Mouse (Mus musculus) left cerebral cortex, postnatal 25 days (tissue): Measurements from ENCODE around the gene Gjc1. TPM values are rescaled to one million over a fixed set of nuclear protein-coding genes. Genes with fewer than 3 reads are reported as not detected.

Experiments
- DNase-seq, 2 experiments: peaks; one replicate each; pipeline ENCODE4 v3.0.0; 2022; ENCODE audit warnings: low spot score in 2 of 2, mixed read lengths in 1 of 2
- intact Hi-C: fragments of 180-260 bp; cut with DNase I; formaldehyde crosslinking; loops from one replicate; pipeline ENCODE4 v1.15.1; 2025
- total RNA-seq, 2 experiments: library from RNA; stranded (reverse); gene quantifications; 2 replicates each; pipeline ENCODE4 v1.2.3; 2021

Gjc1 gene
- total RNA-seq, 2 experiments from 2014 or later, result 7.3 to 8.0 TPM

DNA sequence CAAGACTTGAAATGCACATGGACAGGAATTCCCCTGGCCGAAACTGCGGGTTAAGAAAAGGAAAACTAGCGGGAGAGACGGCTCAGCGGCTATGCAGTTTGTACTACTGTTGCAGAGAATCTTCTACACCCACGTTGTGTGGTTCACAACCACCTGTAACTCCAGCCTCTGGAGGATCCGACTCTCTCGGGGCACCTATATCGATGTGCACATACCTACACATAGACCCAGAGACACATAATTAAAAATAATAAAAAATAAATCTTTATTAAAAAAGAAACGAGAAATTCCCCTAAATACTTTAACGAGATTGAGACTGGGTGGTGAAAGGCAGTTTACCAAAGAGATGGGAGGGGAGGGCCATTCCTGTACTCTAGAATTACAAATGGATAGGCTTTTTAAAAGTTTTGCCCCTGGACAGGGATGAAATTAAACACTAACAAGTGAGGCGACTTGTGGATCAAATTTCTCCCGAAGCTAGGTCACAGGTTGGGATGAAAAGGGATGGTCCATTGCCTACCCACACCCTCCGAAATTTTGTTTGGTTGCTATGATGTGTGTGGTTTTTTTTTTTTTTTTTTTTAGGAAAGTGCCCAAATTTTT, 384 bp upstream of the Gjc1 start:
- intact Hi-C loops, result loop anchor here (5.0 kb wide), 1 partner anchor 43 kb away; no protein-coding TSS in a partner anchor
- peak in 1 of 2 experiments; percentile 40 for DNase-seq

DNA sequence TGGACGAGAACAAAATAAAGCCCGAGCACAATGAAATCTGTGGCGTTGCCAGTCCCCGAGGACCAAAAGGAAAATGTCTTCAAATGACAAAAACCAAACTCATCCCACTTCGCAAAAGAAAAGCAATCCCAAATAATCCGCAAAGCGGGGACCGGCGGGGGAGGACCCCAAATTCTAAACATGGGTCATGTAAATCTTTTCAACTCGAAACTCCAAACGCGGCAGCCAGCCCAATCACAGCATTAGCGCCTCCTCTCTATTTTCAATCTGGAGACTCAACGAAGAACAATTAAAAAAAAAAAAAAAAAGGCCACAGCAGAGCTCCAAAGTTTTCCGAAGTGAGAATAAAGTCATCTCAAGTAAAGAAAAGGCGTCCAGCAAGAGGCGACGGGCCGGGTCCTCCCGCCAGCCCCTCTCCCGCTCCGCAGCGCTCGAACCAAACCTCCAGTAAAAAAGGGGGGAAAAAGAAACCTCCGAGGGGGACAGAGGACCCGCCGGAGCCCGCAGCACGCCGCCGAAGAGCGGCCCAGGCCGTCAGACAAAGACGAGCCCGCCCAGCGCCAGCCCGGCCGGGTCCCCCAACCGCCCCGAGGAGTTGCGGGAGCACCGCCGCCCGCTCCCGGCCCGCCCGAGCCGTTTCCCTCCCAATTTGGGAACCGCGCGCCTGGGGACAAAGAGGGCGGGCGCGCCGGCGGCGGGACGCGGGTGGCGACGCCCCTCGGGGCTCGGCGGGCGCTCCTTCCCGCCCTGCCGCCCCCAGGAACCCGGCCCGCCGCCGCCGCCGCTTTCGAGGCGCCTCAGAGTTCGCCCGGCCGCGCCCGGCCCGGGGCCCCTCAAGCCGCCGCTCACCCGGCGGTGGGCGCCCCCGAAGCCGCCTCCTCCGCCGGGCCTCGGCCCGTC, 1.1 kb downstream of the Gjc1 start:
- intact Hi-C loops, result loop anchor here (5.0 kb wide), 1 partner anchor 41 kb away; no protein-coding TSS in a partner anchor
- DNase-seq, result no peak

DNA sequence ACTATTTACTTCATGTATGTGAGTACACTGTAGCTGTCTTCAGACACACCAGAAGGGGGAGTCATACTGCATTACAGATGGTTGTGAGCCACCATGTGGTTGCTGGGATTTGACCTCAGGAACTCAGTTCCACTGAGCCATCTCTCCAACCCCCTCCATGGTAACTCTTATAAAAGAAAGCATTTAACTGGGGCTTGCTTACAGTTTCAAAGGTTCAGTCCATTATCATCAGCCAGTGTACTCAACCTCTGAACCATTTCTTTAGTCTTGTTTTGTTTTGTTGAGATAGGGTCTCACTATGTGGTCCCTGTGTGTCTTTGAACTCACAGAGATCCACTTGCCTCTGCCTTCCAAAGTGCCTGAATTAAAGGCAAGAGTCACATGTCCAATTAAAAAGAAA, 4.6 kb downstream of the Gjc1 start:
- DNase-seq, result no peak
- intact Hi-C loops, result loop anchor here (5.0 kb wide), 1 partner anchor 38 kb away; no protein-coding TSS in a partner anchor

DNA sequence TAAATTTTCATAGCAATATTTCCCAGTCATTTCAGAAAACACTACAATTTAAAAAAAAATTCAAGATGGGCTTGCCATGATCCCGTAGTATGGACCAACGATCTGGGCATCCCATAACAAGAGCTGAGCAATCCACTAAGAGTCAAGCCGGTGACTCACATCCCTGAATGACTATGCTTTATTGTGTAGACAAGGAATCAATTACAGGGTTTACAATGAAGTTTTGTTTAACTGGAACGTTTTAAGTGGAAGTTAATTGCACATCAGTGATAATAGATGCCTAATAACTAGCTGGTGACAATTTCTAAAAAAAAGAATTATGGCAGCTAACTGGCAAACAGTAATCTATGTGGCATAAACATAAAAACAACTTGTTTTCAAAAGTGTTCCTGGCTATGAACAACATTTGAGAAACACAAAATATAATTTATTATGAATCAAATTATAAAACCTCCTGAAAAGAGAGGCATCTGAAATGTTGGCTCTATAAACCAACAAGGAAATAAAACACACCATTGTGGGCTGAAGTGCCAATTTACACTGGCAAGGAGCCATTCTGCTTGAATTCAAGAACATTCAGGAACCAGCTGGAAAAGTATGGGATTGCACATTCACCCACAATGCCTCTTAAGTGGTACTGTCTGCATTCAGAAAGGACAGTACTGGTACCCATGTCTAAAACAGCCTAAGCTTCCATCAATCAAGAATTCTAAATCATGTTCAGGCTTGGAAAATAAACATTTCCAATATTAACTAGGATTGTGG, 8.6 kb downstream of the Gjc1 start:
- intact Hi-C loops, result no loop called here
- DNase-seq, result peak; percentile 32 to 72

DNA sequence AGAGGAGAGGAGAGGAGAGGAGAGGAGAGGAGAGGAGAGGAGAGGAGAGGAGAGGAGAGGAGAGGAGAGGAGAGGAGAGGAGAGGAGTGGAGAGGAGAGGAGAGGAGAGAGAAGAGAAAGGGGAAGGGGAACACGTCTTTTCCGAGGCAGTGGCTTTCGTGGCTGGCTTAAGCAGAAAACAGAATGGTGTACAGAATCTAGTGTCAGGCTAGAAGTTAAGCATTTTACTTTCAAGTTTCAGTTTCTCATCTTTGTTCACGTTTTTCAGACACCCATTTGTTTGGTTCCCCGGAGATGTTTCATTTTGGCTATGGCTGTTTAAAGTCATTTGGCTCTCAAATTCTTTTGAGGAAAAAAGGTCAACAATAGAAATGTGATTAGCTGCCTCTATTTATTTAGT, 11.3 kb downstream of the Gjc1 start:
- DNase-seq, result no peak
- intact Hi-C loops, result no loop called here

DNA sequence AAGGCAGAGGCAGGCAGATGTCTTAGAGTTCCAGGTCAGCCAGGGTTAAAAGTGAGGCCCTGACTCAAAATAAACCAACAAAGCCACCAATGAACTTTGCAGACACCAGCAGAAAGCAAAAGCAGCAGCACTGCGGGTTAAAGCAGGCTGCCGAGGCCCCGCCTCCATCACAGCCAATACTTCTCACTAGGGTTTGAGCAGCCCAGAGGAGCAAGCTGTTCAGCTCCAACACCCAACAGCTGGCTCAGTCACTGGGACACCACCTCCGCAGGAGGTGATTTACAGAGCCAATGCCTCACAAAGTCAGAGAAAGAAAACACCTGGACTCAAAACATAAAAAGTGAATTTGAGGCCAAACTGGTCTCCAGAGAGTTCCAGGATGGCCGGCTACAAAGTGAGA, 16.0 kb downstream of the Gjc1 start:
- DNase-seq, result no peak
- intact Hi-C loops, result no loop called here

DNA sequence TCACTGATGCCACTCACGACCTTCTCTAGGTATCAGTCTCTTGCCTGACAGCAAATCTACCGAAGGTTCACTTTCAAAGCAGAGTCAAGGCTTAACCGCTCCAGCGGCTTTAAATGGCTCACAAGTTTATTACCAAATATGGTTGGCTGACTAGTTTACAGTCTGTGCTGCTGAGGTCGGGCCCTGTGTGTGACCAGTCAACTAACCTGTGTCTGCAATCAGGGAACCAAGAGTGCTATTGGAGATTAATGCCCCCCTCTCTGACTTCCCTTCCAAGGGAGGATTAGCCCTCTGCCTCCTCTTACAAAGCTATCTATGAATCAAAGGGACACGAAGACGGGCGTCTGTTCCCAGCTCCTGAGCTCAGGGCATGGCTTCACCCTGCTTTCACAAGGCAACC, 25.3 kb downstream of the Gjc1 start:
- intact Hi-C loops, result no loop called here

DNA sequence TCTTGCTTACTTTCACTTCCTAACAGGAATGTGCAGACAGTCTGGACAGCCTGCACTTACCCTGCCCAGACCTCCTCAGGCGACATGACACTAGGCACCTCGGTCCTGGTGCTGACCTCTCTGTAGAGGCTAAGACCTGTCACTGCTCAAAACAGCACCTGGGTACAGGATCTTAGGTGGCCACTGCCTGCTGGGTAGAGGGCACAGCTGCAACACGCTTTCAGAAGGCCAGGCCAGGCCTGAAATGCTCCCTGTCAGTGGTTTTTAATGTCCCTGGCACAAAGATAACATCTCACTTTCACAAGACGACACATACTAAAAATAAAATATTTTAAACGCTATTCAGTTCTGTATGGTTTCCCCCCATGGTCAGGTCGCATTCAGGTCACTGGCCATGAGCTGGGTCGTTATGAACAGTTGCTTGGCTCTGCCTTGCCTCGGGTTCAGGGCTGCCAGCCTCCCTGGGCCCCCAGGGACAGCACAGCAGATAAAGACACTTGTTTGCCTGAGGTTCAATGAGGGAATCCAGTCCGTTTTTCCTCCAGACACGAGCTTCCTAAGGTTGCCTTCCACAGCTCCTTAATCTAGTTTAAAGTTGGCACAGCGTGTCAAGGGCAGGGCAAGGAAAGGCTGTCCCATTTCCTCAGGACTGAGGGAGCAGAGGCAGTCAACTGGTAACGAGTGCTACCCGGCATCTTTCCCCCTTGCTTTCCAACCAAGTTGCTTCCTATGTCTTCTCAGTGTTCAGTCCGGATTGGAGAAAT, 27.6 kb downstream of the Gjc1 start:
- intact Hi-C loops, result no loop called here
- DNase-seq, result no peak

More for the DNA sequence above, 25.3 kb downstream of the Gjc1 start:
- DNase-seq, result no peak

DNA sequence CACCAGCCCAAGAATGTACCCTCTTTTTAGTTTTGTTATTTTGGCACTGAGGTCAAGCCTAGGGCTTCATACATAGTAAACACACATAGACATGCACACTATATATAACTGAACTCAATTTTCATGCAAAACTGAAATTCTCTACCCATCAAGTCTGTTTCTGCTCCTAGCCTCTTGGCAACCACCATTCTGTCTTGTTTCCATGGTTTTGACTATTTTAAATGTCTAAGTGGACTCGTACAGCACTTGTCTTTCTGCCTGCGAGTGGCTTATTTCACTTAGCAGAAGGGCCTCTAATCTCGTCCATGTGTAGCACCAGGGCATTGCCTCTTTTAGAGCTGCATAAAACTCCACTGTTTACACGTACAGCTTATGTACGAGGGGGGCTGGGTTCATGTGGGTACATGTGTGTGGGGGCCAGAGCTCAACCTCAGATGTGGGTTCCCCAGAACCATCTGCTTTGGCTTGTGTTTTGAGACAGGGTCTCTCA, 31.8 kb downstream of the Gjc1 start:
- DNase-seq, result peak in 1 of 2 experiments; percentile 59
- intact Hi-C loops, result no loop called here

DNA sequence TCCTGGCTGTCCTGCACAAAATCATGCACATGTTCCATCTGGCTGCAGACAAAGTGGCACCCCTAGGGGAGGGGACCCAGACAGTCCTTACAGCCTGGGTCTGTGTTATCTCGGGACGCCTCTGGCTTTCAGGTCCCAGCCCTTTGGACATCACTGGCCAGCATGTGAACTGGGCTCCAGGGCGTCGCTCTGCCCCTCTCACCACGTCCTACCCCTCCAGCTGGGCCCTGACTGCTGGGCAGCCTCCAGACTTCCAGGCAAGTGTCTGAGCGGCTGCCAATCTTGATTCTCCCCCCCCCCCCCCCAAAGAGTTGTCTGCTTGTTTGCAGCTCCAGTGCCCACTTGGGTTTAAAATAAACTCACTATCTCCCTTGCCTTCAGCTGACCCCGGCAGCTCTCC, 36.1 kb downstream of the Gjc1 start:
- DNase-seq, result no peak
- intact Hi-C loops, result no loop called here

DNA sequence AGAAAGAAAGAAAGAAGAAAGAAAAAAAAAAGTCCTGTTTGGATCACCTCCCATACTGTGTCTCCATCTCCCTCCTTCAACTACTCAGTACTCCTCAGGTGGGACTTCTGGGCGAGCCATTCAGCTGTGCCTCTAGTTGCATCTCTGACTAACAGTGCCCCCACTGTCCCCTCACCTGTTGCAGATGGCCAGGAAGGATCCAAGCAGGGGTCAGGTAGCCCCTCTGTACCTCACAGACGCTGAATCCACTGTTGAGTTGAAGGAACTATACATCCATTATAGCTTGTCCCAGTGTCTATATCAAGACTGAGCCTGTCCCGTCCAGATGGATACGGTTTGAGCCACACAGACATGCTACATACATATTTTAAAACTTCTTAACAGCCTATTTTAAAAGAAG, 38.0 kb downstream of the Gjc1 start:
- intact Hi-C loops, result no loop called here

DNA sequence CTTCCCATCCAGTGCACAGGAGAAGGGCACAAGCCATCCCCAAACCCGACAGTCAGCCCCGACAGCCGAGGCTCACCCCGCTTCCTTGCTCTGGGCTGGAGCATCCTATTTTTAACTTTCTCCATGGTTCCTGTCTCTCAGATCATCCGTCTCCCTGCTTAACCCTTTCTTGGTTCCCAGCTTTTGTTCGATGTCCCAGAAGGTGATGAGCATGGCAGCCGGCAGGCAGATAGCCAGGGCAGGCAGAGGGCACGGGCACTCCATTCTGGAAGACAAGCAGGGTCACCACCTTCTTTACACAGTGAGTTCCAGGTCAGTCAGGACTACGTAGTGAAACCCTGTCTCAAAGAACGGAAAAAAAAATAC, 38.5 kb downstream of the Gjc1 start:
- intact Hi-C loops, result no loop called here
- no peak for DNase-seq

More for the DNA sequence above, 38.0 kb downstream of the Gjc1 start:
- DNase-seq, result no peak

DNA sequence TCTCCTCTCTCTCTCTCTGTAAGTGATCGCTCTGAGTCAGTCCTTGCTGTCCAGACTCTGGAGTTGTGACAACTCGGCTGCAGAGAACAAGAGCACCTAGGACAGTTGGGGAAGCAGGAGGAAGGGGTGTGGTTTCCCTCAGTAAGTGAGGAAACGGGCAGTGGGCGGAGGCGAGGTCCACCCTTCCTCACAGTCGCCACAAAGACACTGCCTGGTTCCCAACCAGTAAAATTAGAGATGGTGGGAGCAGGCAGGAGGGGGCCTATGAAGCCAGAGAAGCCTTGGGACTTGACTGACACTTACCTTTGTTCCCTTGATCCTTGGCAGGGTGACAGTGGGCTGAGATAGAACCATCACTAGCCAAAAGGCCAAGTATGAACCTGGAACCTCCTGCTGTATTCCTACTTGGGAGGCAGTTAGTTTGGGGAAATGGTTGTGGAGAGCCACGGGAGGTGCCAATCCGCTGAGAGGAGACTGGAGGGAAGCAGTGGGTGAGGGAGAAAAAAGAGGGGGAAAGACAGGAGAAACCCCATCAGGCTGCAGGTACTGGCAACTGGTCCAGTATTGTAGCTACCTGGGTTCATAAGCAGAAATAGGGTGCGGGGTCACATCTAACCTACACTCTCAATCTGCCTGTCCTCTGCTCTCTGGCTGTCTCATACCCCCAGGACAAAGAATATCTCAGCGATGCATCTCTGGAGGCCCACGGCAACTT, 39.1 kb downstream of the Gjc1 start:
- intact Hi-C loops, result no loop called here
- peak in 1 of 2 experiments; percentile 49 for DNase-seq

DNA sequence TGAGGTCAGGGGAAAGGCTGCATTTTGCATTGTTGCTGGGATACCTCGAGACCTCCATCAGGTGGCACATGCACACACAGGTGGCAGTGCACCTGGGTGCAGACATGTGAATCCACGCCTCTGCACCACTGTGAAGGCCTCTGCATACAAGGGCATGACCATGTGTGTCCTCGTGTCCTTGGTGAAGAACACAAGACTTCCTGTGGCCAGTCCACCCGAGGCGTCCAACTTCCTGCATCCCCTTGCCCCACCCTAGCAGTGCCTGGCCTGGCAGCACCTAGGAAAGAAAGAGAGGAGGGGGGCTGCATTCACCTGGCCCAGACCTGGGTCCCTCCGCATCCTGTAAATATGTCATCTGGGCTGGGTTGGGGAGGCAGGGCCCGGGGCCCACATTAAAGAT, 39.7 kb downstream of the Gjc1 start:
- intact Hi-C loops, result loop anchor here (5.0 kb wide), 1 partner anchor 37 kb away; the partner anchor contains the start of gene Gjc1
- DNase-seq, result no peak

DNA sequence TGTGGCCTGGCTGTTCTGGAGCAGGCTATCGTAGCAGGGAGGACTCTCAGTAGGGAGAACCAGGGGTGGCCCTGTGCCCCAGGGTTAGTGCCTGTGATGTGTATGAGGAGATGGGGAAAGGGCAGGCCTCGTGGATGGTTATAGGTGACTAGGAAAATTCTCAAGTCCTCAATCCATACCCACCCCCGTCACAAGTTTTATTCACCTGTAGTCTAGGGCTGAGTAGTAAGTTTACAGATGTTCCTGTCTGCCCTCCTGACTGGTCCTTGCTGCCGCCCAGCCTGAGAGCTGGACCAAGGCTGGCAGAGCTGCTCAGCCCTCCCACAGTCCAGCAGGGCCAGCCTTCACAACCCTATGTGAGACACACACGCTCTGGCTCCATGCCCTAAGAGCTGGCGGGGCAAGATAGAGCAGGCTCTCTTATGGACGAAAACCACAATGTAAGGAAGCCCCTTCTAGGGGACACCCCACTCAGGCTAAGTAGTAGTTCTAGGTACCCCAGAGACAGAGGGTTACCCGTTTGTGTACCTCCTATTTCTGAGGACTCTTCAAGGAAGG, 40.3 kb downstream of the Gjc1 start:
- DNase-seq, result no peak
- intact Hi-C loops, result loop anchor here (5.0 kb wide), 1 partner anchor 38 kb away; the partner anchor contains the start of gene Gjc1

DNA sequence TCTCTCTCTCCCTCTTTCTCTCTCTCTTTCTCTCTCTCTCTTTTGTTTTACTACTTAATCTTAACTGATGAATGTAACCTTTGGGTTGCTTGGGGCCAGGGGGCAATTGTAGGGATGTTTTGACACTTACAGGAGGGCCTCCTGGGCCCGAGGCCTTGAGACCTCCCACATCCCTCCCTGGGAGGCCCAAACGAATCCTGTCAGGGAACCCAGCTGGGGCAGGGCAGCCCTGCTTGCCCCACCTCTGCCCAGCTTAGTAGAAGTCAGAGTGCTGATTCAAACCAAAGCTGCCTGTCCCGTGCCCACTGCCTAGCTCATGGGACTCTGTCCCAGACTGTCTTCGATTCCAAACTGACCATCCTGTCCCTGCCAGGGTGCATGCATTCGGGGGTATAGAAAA, 40.9 kb downstream of the Gjc1 start:
- intact Hi-C loops, result loop anchor here (5.0 kb wide), 1 partner anchor 39 kb away; the partner anchor contains the start of gene Gjc1
- DNase-seq, result no peak

DNA sequence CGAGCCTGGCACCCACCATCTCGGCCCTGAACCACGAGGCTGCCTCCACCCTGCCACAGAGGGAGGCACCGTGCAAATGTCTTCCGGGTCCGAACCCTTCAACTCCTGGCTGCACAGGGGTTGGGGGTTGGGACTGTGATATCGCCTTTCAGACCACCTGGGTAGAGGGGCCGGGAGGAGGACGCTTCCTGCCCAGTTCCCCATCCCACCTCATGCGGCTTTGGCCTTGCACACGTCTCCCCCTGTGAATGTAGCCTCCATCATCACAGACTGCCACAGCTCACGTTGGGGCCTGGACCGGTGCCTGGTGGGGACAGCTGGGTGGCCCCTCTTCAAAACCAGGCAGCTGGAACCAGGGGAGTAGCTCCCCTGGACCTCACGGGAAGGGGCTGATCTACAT, 41.3 kb downstream of the Gjc1 start:
- intact Hi-C loops, result loop anchor here (5.0 kb wide), 1 partner anchor 39 kb away; the partner anchor contains the start of gene Gjc1
- DNase-seq, result no peak

DNA sequence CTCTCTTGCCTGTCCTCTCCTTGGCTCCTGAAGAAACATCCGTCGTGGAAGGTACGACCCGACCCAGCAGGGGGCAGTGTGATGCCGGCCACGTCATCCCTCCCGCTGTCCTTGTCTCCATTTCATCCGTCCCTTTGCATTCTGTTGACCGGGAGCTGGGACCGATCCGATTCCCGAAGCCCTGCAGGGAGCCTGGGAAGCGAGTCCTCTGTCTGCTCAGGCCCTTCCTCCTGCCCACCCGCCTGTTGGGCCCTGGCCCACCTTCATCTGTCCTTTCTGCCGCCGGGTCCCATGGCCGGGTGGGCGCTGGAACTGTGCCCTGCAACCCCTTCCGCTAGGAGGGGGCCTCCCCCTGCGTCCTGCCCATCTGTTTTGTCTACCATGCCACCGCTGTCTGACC, 41.9 kb downstream of the Gjc1 start:
- DNase-seq, result peak; percentile 57 to 79
- intact Hi-C loops, result loop anchor here (5.0 kb wide), 1 partner anchor 40 kb away; the partner anchor contains the start of gene Gjc1
